Mouse (Mus musculus) urinary bladder, postnatal 25 days (tissue): ENCODE measurements around the gene F8.

ENCODE experiments used
- DNase-seq: peaks from one replicate; pipeline ENCODE4 v3.0.0; 2022; ENCODE audit warnings: low spot score

F8 gene

DNA sequence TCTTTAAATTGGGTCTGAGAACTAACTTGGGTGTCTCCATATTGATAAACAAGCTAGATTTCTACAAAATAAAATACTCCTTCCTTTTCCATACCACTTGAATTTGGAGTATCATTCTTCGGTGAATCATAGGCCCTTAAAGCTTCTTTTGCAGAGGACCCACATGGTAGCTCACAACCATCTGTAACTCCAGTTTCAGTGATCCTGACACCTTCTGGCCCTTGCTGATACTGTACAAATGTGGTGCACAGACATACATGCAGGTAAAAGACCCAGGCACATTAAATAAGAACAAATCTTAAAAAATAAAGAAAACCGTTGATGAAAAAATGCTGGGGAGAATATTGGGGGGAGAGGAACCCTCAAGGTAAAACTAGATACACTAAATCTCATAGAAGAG, 244.2 kb downstream of the F8 start:
- DNase-seq, result no peak

DNA sequence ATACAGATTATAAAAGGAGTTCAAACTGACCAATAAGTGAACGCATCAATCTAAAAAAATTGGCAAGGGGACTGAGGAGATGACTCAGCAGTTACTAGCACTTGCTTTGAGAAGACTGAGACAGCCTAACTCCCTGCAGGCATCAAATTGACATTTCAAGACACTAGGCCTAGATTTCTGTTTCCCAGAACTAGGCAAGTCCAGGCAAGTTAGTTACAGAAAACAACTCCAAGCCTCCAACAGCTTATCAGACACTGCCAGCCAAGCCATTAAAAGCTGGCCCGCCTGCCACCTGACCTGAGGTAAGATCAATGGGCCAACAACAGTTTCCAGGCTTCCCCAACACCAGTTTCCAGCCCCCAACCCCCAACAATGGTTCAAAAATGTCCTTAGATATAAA, 244.7 kb downstream of the F8 start:
- no peak for DNase-seq

DNA sequence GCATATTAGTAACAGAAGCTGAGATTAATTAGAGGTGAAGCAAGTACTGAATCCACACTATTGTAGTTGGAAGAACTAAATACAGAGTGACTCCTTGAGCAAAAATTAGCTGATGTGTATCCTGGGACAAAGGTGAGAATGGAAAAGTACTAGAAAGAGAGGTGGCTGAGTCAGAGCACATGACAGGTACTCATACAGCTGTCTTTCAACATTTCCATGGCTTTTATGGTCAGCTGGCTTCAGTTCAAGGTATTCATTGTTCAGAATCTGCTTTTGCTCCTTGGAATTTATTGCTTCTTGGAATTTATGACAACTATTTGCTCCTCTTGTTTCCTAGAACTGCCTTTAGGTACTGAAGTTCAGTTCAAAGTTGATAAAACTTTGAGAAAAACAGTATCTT, 245.5 kb downstream of the F8 start:
- no peak for DNase-seq

DNA sequence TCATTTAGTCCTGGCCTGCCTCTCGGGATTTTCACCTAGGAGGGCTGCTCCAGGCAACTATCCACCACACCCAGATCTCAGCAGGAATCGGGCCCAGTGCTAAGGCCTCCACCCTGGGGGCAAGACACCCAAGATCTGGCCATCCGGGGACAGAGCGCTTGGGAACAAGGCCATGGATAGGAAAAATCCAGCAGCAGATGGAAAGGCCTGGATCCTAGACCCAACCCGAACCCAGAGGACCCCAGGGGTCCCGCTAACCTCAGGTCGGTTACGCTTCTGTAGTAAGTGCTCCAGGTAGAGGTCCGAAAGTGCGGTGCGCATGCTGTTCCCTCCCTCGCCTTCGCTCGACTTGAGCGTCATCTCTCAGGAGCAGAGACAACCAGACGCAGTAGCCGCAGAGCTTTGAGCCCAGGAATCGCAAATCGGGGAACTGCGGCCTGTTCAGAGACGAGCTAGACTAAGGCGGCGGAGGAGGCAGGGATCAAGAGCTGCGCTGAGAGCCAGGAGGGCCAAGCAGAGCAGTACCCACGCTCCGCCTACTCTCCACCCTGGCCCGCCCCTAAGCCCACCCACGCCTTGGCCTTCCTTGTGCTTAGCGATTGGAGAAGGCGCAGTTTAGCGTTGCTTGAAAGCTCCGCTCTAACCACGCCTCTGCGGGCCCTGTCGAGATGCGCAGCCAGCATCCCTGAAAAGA, 251.8 kb downstream of the F8 start, which contains the start of gene Mpp1:
Gene Mpp1 (minus strand): TSS at position 550 of the 694 bp plus-strand sequence.
- peak; percentile 58 for DNase-seq

DNA sequence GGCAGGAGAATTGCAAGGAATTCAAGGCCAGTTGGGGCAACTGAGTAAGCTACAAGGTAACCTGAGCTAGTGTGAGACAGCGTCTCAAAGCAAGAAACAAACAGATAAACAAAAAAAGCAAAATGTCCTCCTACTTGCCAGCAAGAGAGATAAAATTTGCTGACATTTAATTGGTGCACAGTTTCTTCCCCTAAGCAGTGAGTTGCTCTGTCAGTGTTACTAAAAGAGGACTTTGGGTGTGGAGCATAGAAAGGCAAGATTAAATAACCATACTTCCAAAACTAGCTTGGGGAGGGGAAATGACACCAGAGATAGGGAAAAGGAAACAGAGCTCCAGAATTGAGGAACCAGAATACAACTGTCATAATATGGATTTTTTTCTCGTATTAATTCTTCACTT, 252.9 kb downstream of the F8 start:
- no peak for DNase-seq

DNA sequence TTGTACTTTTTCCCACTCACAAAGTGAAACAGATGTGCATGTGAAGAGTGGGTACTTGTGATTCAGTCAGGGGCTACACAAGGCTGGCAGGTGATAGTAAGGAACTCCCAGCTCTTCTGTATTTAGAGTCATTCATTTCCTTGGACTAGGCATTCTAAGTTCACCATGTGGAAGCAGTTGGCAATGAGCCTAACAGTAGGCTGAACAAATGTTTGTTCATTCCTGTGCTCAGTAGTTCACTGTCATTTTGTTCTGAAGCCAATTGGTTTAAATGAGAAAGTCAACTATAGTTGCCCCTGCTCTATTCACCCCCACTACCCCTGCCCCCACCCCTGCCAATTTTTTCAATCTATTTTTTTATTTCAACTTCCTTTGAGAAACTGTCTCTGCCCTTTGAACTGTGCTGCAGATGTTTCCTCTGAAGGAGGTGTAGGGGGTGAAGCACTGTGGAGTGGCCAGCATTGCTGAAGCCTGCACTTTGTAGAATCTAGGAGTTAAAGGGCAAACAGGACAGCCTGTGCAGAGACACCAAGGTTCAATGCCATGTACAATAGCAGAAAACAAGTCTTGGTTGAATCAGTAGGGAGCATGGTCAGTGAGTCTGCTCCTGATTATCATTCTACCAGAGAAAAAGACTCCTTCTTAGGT, 254.0 kb downstream of the F8 start:
- no peak for DNase-seq

DNA sequence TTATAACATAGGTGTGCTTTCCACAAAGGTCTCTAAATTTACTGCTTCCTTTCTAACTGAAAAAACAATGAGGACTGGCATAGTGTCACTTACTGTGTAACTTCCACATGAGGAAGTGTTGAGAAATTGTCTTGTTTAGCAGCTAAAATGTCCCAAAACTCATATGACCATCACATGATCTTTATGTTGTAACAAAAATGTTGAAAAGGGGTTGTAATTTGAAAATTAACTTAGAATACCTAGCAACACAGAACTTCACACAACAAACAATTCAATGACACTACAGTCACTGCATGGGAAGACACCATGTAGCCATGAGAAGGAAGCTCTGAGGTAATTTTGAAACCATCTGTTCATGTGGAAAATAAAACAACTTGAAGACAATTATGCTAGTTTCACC, 255.5 kb downstream of the F8 start:
- no peak for DNase-seq

DNA sequence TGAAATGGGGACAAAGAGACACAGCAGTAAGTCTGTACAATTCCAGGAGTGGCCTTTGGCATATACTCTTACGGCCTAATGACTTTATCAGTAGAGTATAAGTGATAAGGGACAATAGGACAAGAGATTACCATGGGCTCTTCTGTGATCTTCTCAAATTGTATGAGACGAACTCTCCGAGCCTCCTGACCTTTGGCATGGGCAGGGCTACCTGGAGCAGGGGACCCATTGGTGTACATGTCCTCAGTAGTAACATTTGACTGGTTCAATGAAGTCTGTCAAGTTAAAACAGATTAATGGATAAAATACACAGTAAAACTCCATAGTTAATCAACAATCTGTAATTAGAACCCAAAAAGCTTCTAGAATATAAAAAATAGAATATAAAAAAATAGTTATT, 256.8 kb downstream of the F8 start:
- no peak for DNase-seq
